In the genomic region with DNA sequence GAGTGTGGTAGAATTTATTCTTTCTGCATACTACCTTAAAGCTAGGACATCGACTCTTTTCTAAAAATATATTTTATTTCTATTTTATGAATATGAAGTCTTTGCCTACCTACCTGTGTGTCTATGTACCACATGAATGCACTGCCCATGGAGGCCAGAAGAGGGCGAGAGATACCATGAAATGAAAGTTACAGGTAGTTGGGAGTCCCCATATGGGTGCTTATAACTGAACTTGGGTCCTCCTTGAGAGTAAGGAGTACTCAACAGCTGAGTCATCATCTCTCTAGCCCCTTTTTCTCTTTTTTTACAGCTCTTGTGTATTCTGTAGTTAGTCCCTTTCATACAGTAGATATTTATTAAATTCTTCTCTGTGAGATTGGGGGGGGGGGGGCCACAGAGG, we compare ENCODE assay signal across 15 mouse cellular contexts.
"Had no signal": no experiment of that assay in that cellular context is flagged by ENCODE, and none has a peak within 500 bp of the region (broad histone marks: within the 10 kb centered on the region; RNA-seq: fewer than 3 reads in every experiment).

No protein-coding gene starts in this region.

- H3K4me3 ChIP-seq: limb, embryonic 10.5 days; midbrain, embryonic 10.5 days; midbrain, embryonic 15.5 days; neural tube, embryonic 13.5 days; stomach, embryonic 15.5 days had no signal

- H3K4me2 ChIP-seq: midbrain, embryonic 15.5 days; neural tube, embryonic 13.5 days; stomach, embryonic 15.5 days had no signal

- H3K9ac ChIP-seq: liver, embryonic 14.5 days; midbrain, embryonic 15.5 days; neural tube, embryonic 13.5 days; stomach, embryonic 15.5 days had no signal

- H3K27ac ChIP-seq: kidney, postnatal 0 days; limb, embryonic 10.5 days; liver, embryonic 14.5 days; midbrain, embryonic 10.5 days; midbrain, embryonic 15.5 days; neural tube, embryonic 13.5 days; stomach, embryonic 15.5 days had no signal

- ATAC-seq: midbrain, embryonic 15.5 days had no signal

- H3K27me3 ChIP-seq: midbrain, embryonic 15.5 days; neural tube, embryonic 13.5 days; stomach, embryonic 15.5 days had no signal

- DNase-seq: kidney, adult 11 months; kidney, adult 9 months; lung, adult 2 months; lung, postnatal 4 days; retina, postnatal 1 day; right cerebral cortex, postnatal 4 days; spleen, adult 18-20 months; thymus, postnatal 4 days had no signal

- H3K4me1 ChIP-seq: limb, embryonic 10.5 days; midbrain, embryonic 10.5 days; midbrain, embryonic 15.5 days; neural tube, embryonic 13.5 days; stomach, embryonic 15.5 days had no signal

- H3K36me3 ChIP-seq: limb, embryonic 10.5 days; midbrain, embryonic 10.5 days; midbrain, embryonic 15.5 days; neural tube, embryonic 13.5 days; stomach, embryonic 15.5 days had no signal

- H3K9me3 ChIP-seq: limb, embryonic 10.5 days; midbrain, embryonic 10.5 days; midbrain, embryonic 15.5 days; neural tube, embryonic 13.5 days; stomach, embryonic 15.5 days had no signal
